16 mouse cellular contexts compared by ENCODE assay signal in the genomic region with DNA sequence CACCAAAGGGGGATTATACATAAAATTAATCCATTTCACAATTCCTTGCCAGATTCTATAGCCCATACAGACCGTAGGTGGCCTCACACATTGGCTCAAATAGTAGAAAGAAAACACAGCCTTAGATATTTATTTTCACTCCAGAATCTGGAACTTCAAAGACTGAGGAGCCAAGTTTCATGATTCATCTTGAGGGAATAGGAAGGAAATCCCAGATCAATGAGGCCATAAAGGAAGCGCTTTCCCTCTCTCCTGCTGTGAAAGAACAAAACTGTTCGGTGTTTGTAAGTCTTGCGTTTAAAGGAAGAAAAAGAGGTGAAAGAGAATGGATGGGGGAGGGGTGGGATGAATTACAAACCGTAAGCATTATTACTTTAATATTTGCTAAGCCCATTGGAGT.
DNase-seq lines count a peak whose midpoint lies in the region; TF ChIP-seq lines count a peak whose summit lies in the region.
"Had no signal": no experiment of that assay in that cellular context is flagged by ENCODE, and none has a peak within 500 bp of the region (broad histone marks: within the 10 kb centered on the region; RNA-seq: fewer than 3 reads in every experiment).

No protein-coding gene starts in this region.

- no peaks in the 10 kb centered on the region for H3K27me3 ChIP-seq in heart, adult 2 months (ENCODE audit: control insufficient read depth, insufficient read depth, low read length)
- H3K27me3 ChIP-seq: embryonic facial prominence, embryonic 13.5 days; hindbrain, embryonic 13.5 days; intestine, embryonic 15.5 days had no signal

- peak; percentile 53 for DNase-seq in gastrocnemius, adult 18-20 months (ENCODE audit: low spot score)
- DNase-seq in gastrocnemius, postnatal 36 days, result no peak
- DNase-seq in heart, adult 2 months, result no peak
- DNase-seq in heart, postnatal 25 days (ENCODE audit: low spot score), result no peak
- DNase-seq in heart, postnatal 10 days, result peak; percentile 43 to 48
- DNase-seq in heart, postnatal 14 days, result no peak
- DNase-seq in brain, embryonic 14.5 days (ENCODE audit: low read depth), result peak; percentile 41
- no peak for DNase-seq in adrenal gland, postnatal 14 days
- DNase-seq: adrenal gland, postnatal 10 days; cerebellum, adult 18-20 months; cerebellum, adult 9-11 months; cerebellum, postnatal 36 days; kidney, adult 18-20 months had no signal

- TF ChIP-seq EP300 in heart, adult 2 months (IDR thresholded peaks at IDR 0.05; ENCODE audit: insufficient read depth, low read depth, low read length), result no peak

- no peak overlapping the region for H3K9ac ChIP-seq in heart, adult 2 months (ENCODE audit: low read depth, low read length)
- H3K9ac ChIP-seq: embryonic facial prominence, embryonic 13.5 days; hindbrain, embryonic 13.5 days; intestine, embryonic 15.5 days had no signal

- H3K4me3 ChIP-seq in heart, adult 2 months, result no peak overlapping the region
- H3K4me3 ChIP-seq: embryonic facial prominence, embryonic 13.5 days; hindbrain, embryonic 13.5 days; intestine, embryonic 15.5 days had no signal

- TF ChIP-seq CTCF in heart, adult 2 months (IDR thresholded peaks at IDR 0.05), result no peak
- no peak for TF ChIP-seq CTCF in brain, embryonic 14.5 days (IDR thresholded peaks at IDR 0.05; ENCODE audit: borderline replicate concordance, extremely low read depth, insufficient read depth, insufficient read length)

- intact Hi-C loops in gastrocnemius, postnatal 36 days (cut with DNase I), result no loop called here
- intact Hi-C loops in heart, adult 2 months (cut with DNase I), result no loop called here
- intact Hi-C loops in heart, postnatal 25 days (cut with DNase I), result no loop called here
- intact Hi-C loops in heart, postnatal 10 days (cut with DNase I), result no loop called here
- intact Hi-C loops in heart, postnatal 14 days (cut with DNase I), result no loop called here

- no peak for TF ChIP-seq POLR2A in heart, adult 2 months (IDR thresholded peaks at IDR 0.05; ENCODE audit: insufficient read depth, low read depth, low read length)
- TF ChIP-seq POLR2A in brain, embryonic 14.5 days (IDR thresholded peaks at IDR 0.05; ENCODE audit: borderline replicate concordance, extremely low read depth, insufficient read depth, insufficient read length, poor library complexity, severe bottlenecking), result no peak

- H3K27ac ChIP-seq in heart, adult 2 months, result peak overlapping the region; percentile 36; the same call in 1 of the 2 replicates
- H3K27ac ChIP-seq: embryonic facial prominence, embryonic 13.5 days; hindbrain, embryonic 13.5 days; intestine, embryonic 15.5 days had no signal

- no peaks in the 10 kb centered on the region for H3K36me3 ChIP-seq in heart, adult 2 months (ENCODE audit: control insufficient read depth, insufficient read depth, low read length)
- H3K36me3 ChIP-seq: embryonic facial prominence, embryonic 13.5 days; hindbrain, embryonic 13.5 days; intestine, embryonic 15.5 days had no signal

- 52% methylated on average over 5 of the region's 5 CpGs for WGBS in heart, adult 2 months

- H3K4me1 ChIP-seq in heart, adult 2 months (ENCODE audit: control insufficient read depth, insufficient read depth, low read length), result peaks cover 2% of the 10 kb centered on the region; the same call in 1 of the 2 replicates
- H3K4me1 ChIP-seq: embryonic facial prominence, embryonic 13.5 days; intestine, embryonic 15.5 days had no signal

- no peaks in the 10 kb centered on the region for H3K79me2 ChIP-seq in heart, adult 2 months (replicated peaks; ENCODE audit: control insufficient read depth, insufficient read depth, low read length)

Comparison
In these comparisons a context has a peak if more than half of its experiments do, and no peak if none do; other contexts are left out.
1. DNase-seq: peak in gastrocnemius, adult 18-20 months (single experiment), heart, postnatal 10 days (2 of 2) and brain, embryonic 14.5 days (single experiment); none in gastrocnemius, postnatal 36 days (0 of 2), heart, adult 2 months (0 of 2), heart, postnatal 25 days (single experiment), heart, postnatal 14 days (0 of 2) and adrenal gland, postnatal 14 days (single experiment).